Mouse (Mus musculus): ENCODE results near the gene D6Wsu163e. TPM values are rescaled to one million over a fixed set of nuclear protein-coding genes. Genes with fewer than 3 reads are reported as not detected.

The D6Wsu163e gene
- 12.9 TPM for polyA plus RNA-seq (2017; shearing (Covaris generic))

DNA sequence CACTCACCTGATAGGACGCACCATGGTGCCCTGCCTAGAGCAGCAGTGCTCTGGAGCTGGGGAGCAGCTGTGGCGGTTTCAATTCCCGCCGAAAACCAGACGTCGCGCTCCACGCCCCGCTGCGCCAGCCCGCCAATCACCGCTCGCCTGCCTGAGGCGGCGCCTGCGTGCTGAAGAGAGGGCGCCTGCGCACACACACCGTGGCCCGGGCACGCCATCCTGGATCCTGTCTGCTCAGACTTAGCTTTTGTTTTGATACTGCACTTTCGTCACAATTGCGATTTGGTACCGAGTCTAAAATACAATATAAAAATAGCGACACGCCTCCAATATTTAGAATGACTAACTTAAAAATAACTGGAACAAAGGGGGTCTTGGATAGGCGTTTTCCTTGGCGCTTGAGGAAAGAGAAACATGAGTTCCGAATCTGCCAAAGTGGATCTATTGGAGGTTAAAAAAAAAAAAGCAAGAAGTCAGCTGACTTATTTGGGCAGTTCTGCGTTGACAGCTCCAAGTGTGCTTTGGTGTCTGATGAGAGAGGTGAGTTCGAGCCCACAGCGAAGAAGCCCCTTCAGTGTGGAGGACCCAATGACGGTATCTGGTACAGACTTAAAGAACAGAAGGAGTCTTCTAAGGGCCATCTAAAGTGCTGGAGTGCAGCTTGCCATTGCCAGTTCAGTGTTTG lies at the start of gene D6Wsu163e, which contains the start of gene Rad51ap1:
Gene D6Wsu163e, plus strand, starts transcription at position 476 of the 685 bp plus-strand sequence.
Gene Rad51ap1, minus strand, starts transcription at position 101 of the 685 bp plus-strand sequence.

GRCm38 (mm10) chr6:126921111-126921881 lies 18.5 kb upstream of the D6Wsu163e start, which contains the start of gene Dyrk4:
Gene Dyrk4 (minus strand): TSS chr6:126921839.

GRCm38 (mm10) chr6:127014906-127015770 lies 75.4 kb downstream of the D6Wsu163e start, which contains the start of gene Fgf6:
Gene Fgf6 (plus strand): TSS chr6:127015586.

Other genes with a start within 250 kb of the D6Wsu163e start
- gene Kcna6, start 199.3 kb upstream of the D6Wsu163e start, polyA plus RNA-seq (2017; shearing (Covaris generic)), result not detected
- 167 TPM for gene Ndufa9, start 90.8 kb upstream of the D6Wsu163e start, polyA plus RNA-seq (2017; shearing (Covaris generic))
- gene Akap3, start 86.9 kb upstream of the D6Wsu163e start, polyA plus RNA-seq (2017; shearing (Covaris generic)), result not detected
- gene Dyrk4, start 18.1 kb upstream of the D6Wsu163e start, polyA plus RNA-seq (2017; shearing (Covaris generic)), result 0.24 TPM
- 6.1 TPM for gene Rad51ap1, start 375 bp upstream of the D6Wsu163e start, polyA plus RNA-seq (2017; shearing (Covaris generic))
- gene Fgf6, start 75.6 kb downstream of the D6Wsu163e start, polyA plus RNA-seq (2017; shearing (Covaris generic)), result not detected
- not detected for gene Fgf23, start 132.9 kb downstream of the D6Wsu163e start, polyA plus RNA-seq (2017; shearing (Covaris generic))
- gene Tigar, start 169.6 kb downstream of the D6Wsu163e start, polyA plus RNA-seq (2017; shearing (Covaris generic)), result 8.6 TPM
- 1,536 TPM for gene Ccnd2, start 212.2 kb downstream of the D6Wsu163e start, polyA plus RNA-seq (2017; shearing (Covaris generic))